Mouse (Mus musculus): Measurements from ENCODE around the gene 9330159F19Rik. TPM values are rescaled to one million over a fixed set of nuclear protein-coding genes. Genes with fewer than 3 reads are reported as not detected.

9330159F19Rik gene
- total RNA-seq, 2 experiments from 2014 or later, result 76.8 to 77.6 TPM

Other genes starting within 250 kb of the 9330159F19Rik start
- gene 2310057J18Rik, start 225.3 kb upstream of the 9330159F19Rik start, total RNA-seq (2021), result not detected
- gene Soga3, start 67.8 kb upstream of the 9330159F19Rik start, total RNA-seq (2021), result 100 to 1,000 TPM; 157 to 178 TPM
- 10 to 100 TPM; 22.0 to 29.7 TPM for gene Gm49353, start 12.7 kb upstream of the 9330159F19Rik start, total RNA-seq (2021)
- gene Echdc1, start 101.6 kb downstream of the 9330159F19Rik start, total RNA-seq (2021), result 10 to 100 TPM; 31.9 TPM
- 100 to 1,000 TPM; 101 to 111 TPM for gene Rnf146, start 150.8 kb downstream of the 9330159F19Rik start, total RNA-seq (2021)